Mouse (Mus musculus) hindbrain, postnatal 0 days (tissue): ENCODE results near the gene Mapk11. TPM values are rescaled to one million over a fixed set of nuclear protein-coding genes. Genes with fewer than 3 reads are reported as not detected.

Experiments
- ATAC-seq: fragments of 200-750 bp; cut with Nextera tagmentation; 2 replicates; pipeline ENCODE4 v1.8.0; 2017; ENCODE audit warnings: mild to moderate bottlenecking, moderate TSS enrichment, moderate library complexity
- DNase-seq: peaks from one replicate; pipeline ENCODE4 v3.0.0-alpha.2; 2015; ENCODE audit warnings: low spot score
- H3K27ac ChIP-seq: fragments of 300-500 bp; sonication (generic); 2 replicates; pipeline ENCODE4 v1.5.1; 2014; ENCODE audit warnings: mild to moderate bottlenecking
- H3K27me3 ChIP-seq: fragments of 300-500 bp; sonication (generic); 2 replicates; pipeline ENCODE4 v1.6.1; 2014; ENCODE audit warnings: low read length, mixed read lengths; ENCODE audit not compliant: insufficient read depth
- H3K36me3 ChIP-seq: fragments of 300-500 bp; sonication (generic); 2 replicates; pipeline ENCODE4 v1.6.1; 2014; ENCODE audit warnings: low read length, mixed read lengths; ENCODE audit not compliant: insufficient read depth
- H3K4me1 ChIP-seq: fragments of 300-500 bp; sonication (generic); 2 replicates; pipeline ENCODE4 v1.6.1; 2014; ENCODE audit warnings: antibody characterized with exemption, low read length, mixed read lengths; ENCODE audit not compliant: insufficient read depth
- H3K4me2 ChIP-seq: fragments of 300-500 bp; sonication (generic); 2 replicates; pipeline ENCODE4 v1.6.1; 2014; ENCODE audit warnings: low read depth, mild to moderate bottlenecking, low read length, moderate library complexity, mixed read lengths
- H3K4me3 ChIP-seq: fragments of 300-500 bp; sonication (generic); 2 replicates; pipeline ENCODE4 v1.5.1; 2014; ENCODE audit warnings: low read length
- H3K9ac ChIP-seq: fragments of 300-500 bp; sonication (generic); replicated peaks from 2 replicates; pipeline ENCODE4 v1.6.1; 2014; ENCODE audit warnings: mild to moderate bottlenecking, low read length, moderate library complexity, mixed read lengths
- H3K9me3 ChIP-seq: fragments of 300-500 bp; sonication (generic); 2 replicates; pipeline ENCODE4 v1.6.1; 2016; ENCODE audit warnings: low read length, mixed read lengths
- CTCF ChIP-seq: IDR thresholded peaks from 2 replicates; pipeline ENCODE4 v1.5.1; 2016; ENCODE audit warnings: antibody characterized with exemption, control low read depth, low read depth
- WGBS: fragments of 180-500 bp; shearing (Covaris S2); extraction: QIAGEN DNeasy Blood & Tissue Kit; methylation state at CpG from one replicate; pipeline ENCODE4 v1.1.7; 2014; 5-methylcytosine and 5-hydroxymethylcytosine counted together
- polyA plus RNA-seq: library from polyadenylated mRNA; unstranded; fragments of >200 nt; fragmentation: Nextera tagmentation; extraction: Ambion mirVana; gene quantifications from 2 replicates; pipeline ENCODE4 v1.2.1, GENCODE M21; 2015
- total RNA-seq: library from RNA; depleted of rRNA; stranded (reverse); fragments of >200 nt; gene quantifications from 2 replicates; pipeline ENCODE4 v1.2.3, GENCODE M21; 2014

The Mapk11 gene
- total and polyA plus RNA-seq, 2 experiments from 2014 or later: 15.8 to 30.6 TPM

DNA sequence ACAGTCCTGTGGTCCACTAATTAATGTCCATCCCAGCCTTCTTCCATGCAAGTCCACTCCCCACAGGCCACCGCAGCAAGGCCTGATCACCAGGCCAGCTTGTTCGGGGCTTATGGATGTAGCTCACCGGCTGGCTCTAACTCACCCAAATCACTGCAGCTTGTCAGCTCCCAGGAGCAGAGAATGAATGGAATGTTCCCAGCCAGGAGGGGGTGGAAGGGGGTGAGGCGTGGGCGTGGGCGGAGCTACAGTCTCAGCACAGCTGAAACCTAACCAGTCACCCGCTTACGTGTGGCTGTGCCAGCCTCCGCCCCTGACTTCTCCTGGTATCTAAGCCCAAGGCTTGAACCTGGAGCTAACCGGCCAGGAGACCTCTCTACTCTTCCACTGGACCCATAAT, 20.0 kb upstream of the Mapk11 start:
- 0 out of 2 replicates have a peak, but pooled peaks have one; percentile 7 for TF ChIP-seq CTCF
- Histone ChIP-seq H3K4me3 (no peak overlapping the region), H3K9me3 (no peaks in the 10 kb centered on the region), H3K27me3 (no peaks in the 10 kb centered on the region), H3K4me1 (peaks cover 39% of the 10 kb centered on the region), H3K9ac (0 out of 2 replicates have a peak overlapping the region, but pooled peaks have one; percentile 5), H3K27ac (peak overlapping the region; percentile 28), H3K36me3 (peaks cover 36% of the 10 kb centered on the region), H3K4me2 (peak overlapping the region; percentile 28)
- DNase-seq (peak; percentile 82), ATAC-seq (peak; percentile 63)
- WGBS: 3% methylated on average over 10 of the region's 10 CpGs

DNA sequence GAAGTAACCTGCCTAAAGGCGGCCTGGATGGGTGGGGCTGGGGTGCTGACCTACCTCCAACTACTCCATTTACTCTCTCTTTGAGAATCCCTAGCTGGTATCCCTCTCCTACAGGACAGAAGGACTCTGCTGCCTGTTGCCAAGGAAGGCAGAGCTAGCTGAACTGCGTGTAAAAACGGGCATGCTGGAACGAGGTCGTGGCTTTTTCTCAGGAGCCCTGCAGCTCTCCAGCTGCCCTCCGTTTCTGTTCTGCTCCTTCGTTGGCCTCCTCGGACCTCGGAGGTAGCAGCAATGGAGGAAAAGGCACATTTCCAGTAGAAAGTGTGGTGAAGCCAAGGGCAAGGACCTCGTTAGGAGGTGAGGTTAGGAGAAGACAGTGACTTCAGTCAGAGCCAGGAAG, 19.5 kb upstream of the Mapk11 start:
- ATAC-seq: no peak
- WGBS: 27% methylated on average over 10 of the region's 10 CpGs
- no peak for TF ChIP-seq CTCF
- H3K36me3 ChIP-seq: peaks cover 41% of the 10 kb centered on the region
- H3K4me1 ChIP-seq: peaks cover 37% of the 10 kb centered on the region
- H3K27ac ChIP-seq: peak overlapping the region; percentile 28
- 0 out of 2 replicates have a peak overlapping the region, but pooled peaks have one; percentile 5 for H3K9ac ChIP-seq
- H3K9me3 ChIP-seq: no peaks in the 10 kb centered on the region
- no peak for DNase-seq
- no peaks in the 10 kb centered on the region for H3K27me3 ChIP-seq
- H3K4me2 ChIP-seq: peak overlapping the region; percentile 28
- no peak overlapping the region for H3K4me3 ChIP-seq

DNA sequence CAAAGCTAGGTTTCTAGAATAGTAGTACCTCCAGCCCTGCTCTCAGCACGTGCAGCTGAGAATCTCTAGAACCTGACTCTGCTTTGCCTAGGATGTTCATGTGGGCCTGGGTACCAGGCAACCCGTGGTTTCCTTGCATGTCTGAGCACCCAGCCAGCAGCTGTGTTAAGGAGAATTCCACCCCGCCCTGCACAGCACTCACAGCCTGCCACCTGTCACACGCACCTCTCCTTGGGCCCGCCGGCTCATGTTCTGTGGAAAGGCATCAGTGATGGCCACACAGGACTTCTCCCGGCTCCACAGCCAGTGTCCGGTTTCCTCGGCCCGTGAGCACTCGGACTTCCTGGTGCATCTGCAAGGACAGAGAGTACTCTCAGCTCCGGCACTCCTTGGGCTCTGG, 16.1 kb upstream of the Mapk11 start:
- Histone ChIP-seq H3K27me3 (no peaks in the 10 kb centered on the region), H3K4me3 (no peak overlapping the region), H3K36me3 (peaks cover 73% of the 10 kb centered on the region), H3K4me1 (peaks cover 16% of the 10 kb centered on the region), H3K9me3 (no peaks in the 10 kb centered on the region), H3K27ac (no peak overlapping the region), H3K9ac (no peak overlapping the region), H3K4me2 (no peak overlapping the region)
- WGBS: 94% methylated on average over 12 of the region's 12 CpGs
- DNase-seq (no peak), ATAC-seq (no peak)
- no peak for TF ChIP-seq CTCF

DNA sequence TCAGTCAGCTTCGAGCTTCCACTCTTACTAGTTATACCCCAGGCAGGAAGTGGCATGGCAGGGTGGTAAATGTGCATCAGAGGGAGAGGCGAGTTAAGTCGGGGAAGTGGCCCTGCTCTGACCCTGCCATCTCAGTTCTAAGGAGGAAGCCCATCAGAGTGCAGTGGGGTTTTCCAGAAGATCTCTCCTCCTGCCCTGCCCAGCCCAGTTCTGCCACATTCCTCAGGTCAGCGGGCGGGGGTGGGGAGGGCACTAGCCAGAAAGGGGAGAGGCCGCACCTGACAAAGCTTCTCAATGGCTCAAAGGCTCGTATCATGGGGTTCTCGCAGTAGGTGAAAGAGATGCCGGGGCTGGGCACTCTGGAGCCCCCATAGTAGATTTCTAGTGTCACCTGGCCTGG, 12.0 kb upstream of the Mapk11 start:
- no peak for ATAC-seq
- no peak for TF ChIP-seq CTCF
- no peaks in the 10 kb centered on the region for H3K9me3 ChIP-seq

DNA sequence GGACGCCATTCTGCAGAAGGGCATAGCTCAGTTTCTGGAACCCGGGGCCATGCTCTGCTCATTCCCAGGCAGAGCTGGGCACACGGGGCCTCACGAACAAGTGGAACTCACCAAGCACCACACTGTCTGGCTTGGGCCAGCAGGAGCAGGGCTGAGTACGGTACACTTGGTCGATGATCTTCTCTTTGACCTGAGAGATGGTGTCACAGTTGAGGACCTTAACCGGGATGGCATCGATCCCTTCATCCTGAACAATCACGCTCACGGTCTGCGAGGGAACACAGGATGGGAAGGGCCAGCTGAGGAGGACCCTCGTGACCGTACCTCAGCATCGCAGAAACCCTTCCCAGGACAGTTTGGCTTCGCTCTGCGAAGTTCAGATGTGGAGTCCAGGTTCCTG, 9.1 kb upstream of the Mapk11 start:
- Histone ChIP-seq H3K4me3 (no peak overlapping the region), H3K36me3 (peaks cover 92% of the 10 kb centered on the region), H3K9me3 (no peaks in the 10 kb centered on the region), H3K4me1 (no peaks in the 10 kb centered on the region), H3K27ac (no peak overlapping the region), H3K27me3 (no peaks in the 10 kb centered on the region), H3K9ac (no peak overlapping the region), H3K4me2 (no peak overlapping the region)
- DNase-seq (no peak), ATAC-seq (no peak)
- no peak for TF ChIP-seq CTCF
- WGBS: 91% methylated on average over 16 of the region's 16 CpGs

More for the DNA sequence above, 12.0 kb upstream of the Mapk11 start:
- Histone ChIP-seq H3K4me3 (no peak overlapping the region), H3K4me2 (no peak overlapping the region), H3K9ac (no peak overlapping the region), H3K36me3 (peaks cover 97% of the 10 kb centered on the region), H3K27ac (no peak overlapping the region), H3K27me3 (no peaks in the 10 kb centered on the region), H3K4me1 (no peaks in the 10 kb centered on the region)
- WGBS: 87% methylated on average over 9 of the region's 9 CpGs
- DNase-seq: no peak

DNA sequence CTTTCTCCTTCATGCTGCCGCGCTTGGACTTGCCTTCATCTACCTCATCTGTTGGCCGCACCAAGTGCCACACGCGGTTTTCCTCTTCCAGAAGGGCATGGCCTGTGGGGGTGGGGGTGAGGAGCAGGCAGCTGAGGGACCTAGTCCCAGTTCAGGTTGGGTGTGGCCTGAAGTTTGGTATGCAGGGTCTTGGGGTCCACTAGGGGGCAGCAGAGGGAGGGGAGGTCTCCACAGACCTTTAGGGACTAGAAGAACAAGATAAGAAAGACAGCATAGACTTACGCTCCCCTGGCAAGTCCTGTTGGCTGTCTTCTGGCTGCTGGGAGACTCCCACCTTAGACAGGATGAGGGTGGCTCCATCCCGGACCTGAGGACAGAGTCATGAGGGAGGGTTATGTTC, 8.5 kb upstream of the Mapk11 start:
- Histone ChIP-seq H3K4me1 (no peaks in the 10 kb centered on the region), H3K4me2 (no peak overlapping the region), H3K27ac (no peak overlapping the region), H3K27me3 (no peaks in the 10 kb centered on the region), H3K9me3 (no peaks in the 10 kb centered on the region), H3K36me3 (peaks cover 90% of the 10 kb centered on the region), H3K9ac (no peak overlapping the region), H3K4me3 (no peak overlapping the region)
- peak; percentile 81 for DNase-seq
- TF ChIP-seq CTCF: peak; percentile 82
- WGBS: 72% methylated on average over 7 of the region's 7 CpGs
- ATAC-seq: 0 out of 2 replicates have a peak, but pooled peaks have one; percentile 35

DNA sequence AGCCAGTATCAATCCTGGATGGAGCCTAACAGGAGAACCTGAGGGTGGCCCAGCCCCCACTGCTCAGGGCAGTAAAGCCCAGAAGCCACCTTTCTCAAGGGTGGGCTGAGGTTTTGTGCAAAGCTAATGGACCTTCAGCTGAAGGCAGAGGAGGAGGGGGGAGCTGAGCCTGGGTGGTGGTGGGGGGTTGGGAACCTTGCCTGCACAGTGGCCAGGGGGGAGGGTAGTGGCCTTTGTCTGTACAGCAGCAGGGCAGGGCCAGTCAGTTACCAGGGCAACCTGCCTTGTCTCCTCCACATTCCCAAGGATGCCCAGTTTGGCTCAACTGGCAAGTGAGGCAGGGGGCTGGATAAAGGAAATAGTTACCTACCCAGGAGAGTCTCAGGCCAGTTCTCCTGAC, 2.9 kb upstream of the Mapk11 start:
- Histone ChIP-seq H3K4me2 (no peak overlapping the region), H3K27me3 (no peaks in the 10 kb centered on the region), H3K4me3 (no peak overlapping the region), H3K27ac (no peak overlapping the region), H3K9ac (no peak overlapping the region), H3K36me3 (peaks cover 35% of the 10 kb centered on the region), H3K4me1 (peaks cover 16% of the 10 kb centered on the region; the same call in 1 of the 2 replicates), H3K9me3 (no peaks in the 10 kb centered on the region)
- TF ChIP-seq CTCF: no peak
- ATAC-seq: peak; percentile 27; the same call in 1 of the 2 replicates
- peak; percentile 32 for DNase-seq
